Mouse (Mus musculus) liver (tissue): ENCODE results near the gene Ypel1.
A peak's percentile ranks its signal among the peaks of the same experiment; 100 is the strongest.

ENCODE experiments used
- DNase-seq: peaks from one replicate; pipeline ENCODE4 v3.0.0-alpha.2; 2020; ENCODE audit warnings: mixed read lengths

Gene Ypel1

DNA sequence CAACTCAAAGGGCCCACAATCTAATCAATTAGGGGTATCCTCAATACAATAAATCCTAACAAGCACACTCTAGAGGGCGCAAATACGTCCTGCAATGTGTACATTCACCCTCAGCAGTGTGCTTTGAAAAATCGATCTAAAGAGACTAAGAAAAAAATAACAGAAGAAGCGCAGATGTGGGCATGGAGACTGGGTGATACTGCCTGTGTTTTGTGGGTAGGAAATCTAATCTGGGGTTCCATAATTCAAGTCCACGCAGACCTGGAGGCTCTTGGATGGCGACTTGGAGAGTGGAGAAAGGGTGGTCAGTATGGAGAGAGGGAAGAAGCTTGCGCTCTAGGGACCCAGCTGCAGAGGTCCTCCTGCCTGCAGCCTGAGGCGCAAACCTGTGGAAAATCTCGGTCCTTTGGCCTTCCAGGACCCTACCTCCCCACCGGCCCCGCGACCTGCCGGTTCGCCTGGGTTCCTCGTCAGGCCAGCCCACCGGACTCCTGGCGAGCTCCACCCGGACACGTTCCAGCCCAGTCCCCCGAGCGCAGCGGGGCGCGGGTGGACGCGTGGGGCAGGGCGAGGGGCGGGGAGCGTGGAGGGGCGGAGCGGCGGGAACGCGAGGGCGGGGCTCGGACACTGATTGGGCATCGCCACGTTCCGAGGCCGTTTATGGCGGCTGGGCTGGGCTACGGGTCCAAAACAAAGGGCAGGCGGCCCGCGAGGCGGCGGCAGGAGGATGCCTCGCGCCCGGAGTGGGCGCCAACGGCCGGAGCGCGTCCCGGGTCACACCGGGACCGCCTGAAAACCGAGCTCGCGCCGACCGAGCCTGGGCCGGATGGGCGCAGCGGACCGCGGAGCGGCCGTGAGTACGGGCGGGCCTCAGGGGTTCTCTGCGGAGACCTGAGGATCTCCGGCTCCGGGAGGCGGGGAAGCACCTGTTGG, at the start of gene Ypel1:
Gene Ypel1 (plus strand): TSS at position 186 of the 933 bp plus-strand sequence.
- DNase-seq = peak; percentile 83

DNA sequence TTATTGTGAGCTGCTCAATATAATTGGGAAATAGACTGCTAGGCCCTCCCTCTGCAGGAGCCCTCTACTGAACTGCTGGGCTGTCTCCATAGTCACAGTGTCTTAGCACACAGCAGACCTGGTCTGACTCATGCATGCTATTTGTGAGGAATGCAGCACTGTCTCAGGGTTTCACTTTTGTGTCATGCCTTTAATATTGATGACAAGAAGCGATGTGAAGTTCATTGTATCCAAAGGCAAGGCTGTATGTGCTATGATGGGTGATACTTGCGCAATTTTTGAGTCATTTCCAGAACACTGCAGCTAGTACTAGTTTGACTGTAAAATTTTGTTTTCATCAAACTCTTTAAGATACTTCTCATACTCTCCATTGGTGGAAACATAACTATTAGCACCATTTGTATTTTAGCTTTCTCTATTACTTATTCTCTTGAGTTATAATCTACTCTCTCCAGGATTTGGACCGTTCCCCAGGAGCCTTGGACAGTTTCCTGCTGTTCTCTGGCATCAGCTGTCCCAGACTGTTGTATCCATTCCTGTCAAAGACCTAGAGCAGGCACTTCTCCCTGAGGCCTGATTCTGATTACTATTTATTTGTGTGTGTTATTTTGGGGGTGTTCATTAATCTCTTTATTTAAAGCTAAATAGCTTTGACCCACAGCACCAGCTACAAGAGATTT, 44.9 kb upstream of the Ypel1 start:
- no peak for DNase-seq

GRCm38 (mm10) chr16:17029971-17030695, 39.4 kb upstream of the Ypel1 start:
- no peak for DNase-seq

DNA sequence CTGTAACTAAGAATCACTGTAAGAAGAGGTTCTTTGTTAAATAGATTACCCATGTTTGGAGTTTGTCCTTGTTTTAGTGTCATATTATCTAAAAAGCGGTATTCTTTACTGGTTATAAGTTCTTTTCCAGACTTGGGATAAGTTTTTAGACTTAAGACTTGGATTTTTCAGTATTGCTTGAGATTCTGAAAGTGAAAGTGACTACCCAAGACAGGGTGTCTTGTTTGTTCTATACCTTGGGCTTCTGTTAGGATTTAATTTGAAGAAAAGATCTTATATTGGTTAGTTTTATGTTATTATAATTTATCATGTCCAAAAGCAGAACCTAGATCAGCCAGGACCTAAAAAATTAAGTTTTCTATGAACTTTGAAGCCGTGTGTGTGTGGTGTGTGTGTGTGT, 35.7 kb upstream of the Ypel1 start:
- no peak for DNase-seq

DNA sequence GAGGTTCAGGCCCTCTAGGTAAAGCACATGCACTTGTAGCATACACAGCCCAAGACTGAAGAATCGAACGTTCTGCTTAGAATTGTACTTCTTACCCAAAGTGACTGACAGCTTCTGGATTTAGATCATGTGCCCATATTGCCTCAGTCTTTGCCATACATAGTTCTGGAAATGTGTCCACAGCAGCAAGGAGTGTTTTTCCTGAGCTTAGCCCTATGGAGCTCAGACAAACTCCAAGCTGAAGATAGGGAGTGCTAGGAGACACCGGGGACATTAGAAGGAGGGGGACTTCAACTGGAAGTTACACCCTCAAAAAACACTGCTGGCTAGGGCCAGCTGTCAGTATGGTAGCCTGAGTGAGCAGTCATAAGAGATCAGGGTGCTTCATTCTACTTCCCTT, 28.8 kb upstream of the Ypel1 start:
- DNase-seq = no peak

GRCm38 (mm10) chr16:17041417-17041816, 28.1 kb upstream of the Ypel1 start:
- no peak for DNase-seq

DNA sequence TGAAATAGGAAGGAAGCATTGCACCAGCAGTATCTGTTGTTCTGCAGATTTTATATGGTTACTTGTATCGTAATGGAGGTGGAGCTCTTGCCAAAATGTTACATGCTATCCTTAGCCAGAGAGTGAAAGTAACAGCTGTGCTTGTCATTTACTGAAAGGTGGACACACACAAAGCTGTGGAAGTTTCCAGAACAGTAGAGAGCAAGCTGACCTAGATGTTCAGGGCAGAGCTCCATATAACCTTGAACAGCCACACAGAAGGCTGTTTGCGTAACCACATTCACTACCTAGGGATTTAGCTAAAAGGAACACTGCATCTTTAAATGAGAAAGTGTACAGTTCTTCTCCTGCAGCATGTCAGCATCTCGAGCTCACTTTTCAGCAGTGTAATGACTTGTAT, 25.2 kb upstream of the Ypel1 start:
- DNase-seq = no peak

- no peak for DNase-seq
Measured at GRCm38 (mm10) chr16:17045287-17045686, 24.2 kb upstream of the Ypel1 start.

DNA sequence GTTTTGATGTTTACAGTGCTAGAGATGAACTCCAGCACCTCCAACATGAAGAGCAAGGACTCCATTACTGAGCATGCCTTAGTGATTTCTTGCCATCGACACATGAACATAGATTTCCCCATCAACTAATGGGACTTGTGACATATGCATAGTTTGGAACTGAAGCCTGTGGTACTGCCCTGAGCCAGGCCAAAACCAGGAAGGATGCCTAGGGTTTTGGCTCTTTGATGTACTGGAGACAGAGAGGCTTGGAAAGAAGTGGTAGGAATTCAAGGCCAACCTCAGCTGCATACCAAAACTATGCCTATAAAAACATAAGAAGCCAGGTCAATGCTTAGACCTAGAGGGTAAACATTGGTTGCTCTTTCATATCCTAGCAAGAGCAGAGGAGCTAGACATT, 19.6 kb upstream of the Ypel1 start:
- no peak for DNase-seq

DNA sequence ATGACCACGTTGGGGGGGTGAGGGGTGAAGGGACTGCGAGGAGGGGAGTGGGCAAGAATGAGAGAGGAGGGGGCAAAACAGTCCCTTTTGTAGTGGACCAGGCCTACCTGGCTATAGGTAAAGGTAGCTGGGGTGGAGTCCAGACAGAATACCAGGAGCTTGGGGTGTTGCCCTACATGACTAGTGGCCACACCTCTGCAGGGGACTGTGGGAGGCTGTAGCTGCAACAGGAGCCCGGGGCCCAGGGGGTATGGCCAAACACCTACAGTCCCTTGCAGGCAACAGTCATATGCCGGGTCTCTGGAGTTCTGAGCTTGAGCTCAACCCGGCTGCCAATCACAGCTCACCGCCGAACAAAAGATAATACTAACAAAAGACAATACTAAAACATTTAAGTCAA, 17.4 kb upstream of the Ypel1 start:
- DNase-seq = no peak

- no peak for DNase-seq
Measured at GRCm38 (mm10) chr16:17053903-17054302, 15.6 kb upstream of the Ypel1 start.

DNA sequence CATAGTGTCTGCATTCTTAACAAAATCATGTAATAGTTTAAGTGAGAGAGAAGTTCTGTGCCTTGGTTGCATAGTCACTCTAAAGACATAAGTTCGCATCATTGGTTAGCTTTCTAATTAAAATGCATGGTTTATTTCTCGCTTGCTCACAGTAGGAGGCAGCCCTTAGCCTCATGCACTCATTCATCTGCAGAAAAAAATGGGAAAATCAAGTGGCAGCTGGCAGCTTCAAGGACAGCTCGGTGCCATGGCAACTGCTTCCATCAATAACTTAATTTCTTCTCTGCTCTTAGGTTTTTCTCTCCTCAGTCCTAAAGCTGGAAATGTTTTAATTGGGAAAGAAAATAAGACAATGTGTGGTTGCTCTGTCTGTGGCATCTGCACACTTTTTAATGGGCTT, 13.9 kb upstream of the Ypel1 start:
- DNase-seq = no peak

GRCm38 (mm10) chr16:17062338-17062737, 7.2 kb upstream of the Ypel1 start:
- DNase-seq = no peak

GRCm38 (mm10) chr16:17067552-17067951, 1.9 kb upstream of the Ypel1 start:
- no peak for DNase-seq

GRCm38 (mm10) chr16:17070716-17071115, 1.2 kb downstream of the Ypel1 start:
- no peak for DNase-seq

DNA sequence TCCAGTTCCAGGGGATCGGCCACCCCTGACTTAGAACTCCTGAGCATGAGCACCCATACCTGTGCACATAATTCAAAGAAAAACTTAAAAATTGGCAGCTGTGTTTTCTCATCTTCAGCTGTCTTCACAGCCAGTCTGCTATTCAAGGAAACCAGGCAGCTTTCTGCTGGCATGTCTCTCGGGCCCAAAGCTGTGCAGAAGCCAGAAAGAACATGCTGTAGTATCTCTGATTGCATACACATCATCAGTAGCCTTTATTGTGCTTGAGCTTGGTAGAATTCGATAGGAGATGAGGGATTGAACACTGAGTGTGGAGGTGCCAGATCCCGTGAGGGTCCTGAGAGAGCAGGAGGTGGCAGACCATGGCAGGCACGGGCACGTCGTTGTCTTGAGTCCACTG, 3.5 kb downstream of the Ypel1 start:
- no peak for DNase-seq

GRCm38 (mm10) chr16:17076301-17076700, 6.8 kb downstream of the Ypel1 start:
- no peak for DNase-seq

GRCm38 (mm10) chr16:17076869-17077268, 7.4 kb downstream of the Ypel1 start:
- DNase-seq = no peak

- no peak for DNase-seq
Measured at GRCm38 (mm10) chr16:17078101-17078500, 8.6 kb downstream of the Ypel1 start.

- no peak for DNase-seq
Measured at GRCm38 (mm10) chr16:17082121-17082792, 12.8 kb downstream of the Ypel1 start.

GRCm38 (mm10) chr16:17085636-17086035, 16.1 kb downstream of the Ypel1 start:
- DNase-seq = no peak

GRCm38 (mm10) chr16:17086241-17086640, 16.7 kb downstream of the Ypel1 start:
- DNase-seq = no peak

- no peak for DNase-seq
Measured at GRCm38 (mm10) chr16:17086669-17087193, 17.2 kb downstream of the Ypel1 start.
